Mouse (Mus musculus) liver, embryonic 12.5 days (tissue): ENCODE data around the gene Pptc7. TPM values are rescaled to one million over a fixed set of nuclear protein-coding genes. Genes with fewer than 3 reads are reported as not detected.

ENCODE experiments used
- ATAC-seq: fragments of 200-750 bp; cut with Nextera tagmentation; 2 replicates; pipeline ENCODE4 v1.8.0; 2017; ENCODE audit warnings: moderate number of reproducible peaks, mild to moderate bottlenecking, moderate library complexity
- H3K27ac ChIP-seq: fragments of 300-500 bp; sonication (generic); 2 replicates; pipeline ENCODE4 v1.5.1; 2016; ENCODE audit warnings: mild to moderate bottlenecking
- H3K27me3 ChIP-seq: fragments of 300-500 bp; sonication (generic); replicated peaks from 2 replicates; pipeline ENCODE4 v1.6.1; 2016; ENCODE audit warnings: mild to moderate bottlenecking, moderate library complexity
- H3K36me3 ChIP-seq: fragments of 300-500 bp; sonication (generic); 2 replicates; pipeline ENCODE4 v1.6.1; 2016; ENCODE audit warnings: mild to moderate bottlenecking, moderate library complexity
- H3K4me1 ChIP-seq: fragments of 300-500 bp; sonication (generic); 2 replicates; pipeline ENCODE4 v1.6.1; 2016
- H3K4me2 ChIP-seq: fragments of 300-500 bp; sonication (generic); 2 replicates; pipeline ENCODE4 v1.6.1; 2016; ENCODE audit warnings: mild to moderate bottlenecking, moderate library complexity
- H3K4me3 ChIP-seq: fragments of 300-500 bp; sonication (generic); 2 replicates; pipeline ENCODE4 v1.5.1; 2016; ENCODE audit warnings: mild to moderate bottlenecking, moderate library complexity
- H3K9ac ChIP-seq: fragments of 300-500 bp; sonication (generic); 2 replicates; pipeline ENCODE4 v1.6.1; 2016; ENCODE audit warnings: mild to moderate bottlenecking, moderate library complexity
- H3K9me3 ChIP-seq: fragments of 300-500 bp; sonication (generic); replicated peaks from 2 replicates; pipeline ENCODE4 v1.6.1; 2016; ENCODE audit warnings: mild to moderate bottlenecking, moderate library complexity
- WGBS: fragments of 180-500 bp; shearing (Covaris S2); methylation state at CpG from one replicate; pipeline ENCODE4 v1.1.7; 2016; ENCODE audit not compliant: insufficient replicate concordance; 5-methylcytosine and 5-hydroxymethylcytosine counted together
- polyA plus RNA-seq: library from polyadenylated mRNA; unstranded; fragments of >200 nt; fragmentation: Nextera tagmentation; extraction: Ambion mirVana; gene quantifications from 2 replicates; pipeline ENCODE4 v1.2.1, GENCODE M21; 2016

Pptc7 gene
- polyA plus RNA-seq, 1 experiment from 2014 or later, result 6.8 TPM

DNA sequence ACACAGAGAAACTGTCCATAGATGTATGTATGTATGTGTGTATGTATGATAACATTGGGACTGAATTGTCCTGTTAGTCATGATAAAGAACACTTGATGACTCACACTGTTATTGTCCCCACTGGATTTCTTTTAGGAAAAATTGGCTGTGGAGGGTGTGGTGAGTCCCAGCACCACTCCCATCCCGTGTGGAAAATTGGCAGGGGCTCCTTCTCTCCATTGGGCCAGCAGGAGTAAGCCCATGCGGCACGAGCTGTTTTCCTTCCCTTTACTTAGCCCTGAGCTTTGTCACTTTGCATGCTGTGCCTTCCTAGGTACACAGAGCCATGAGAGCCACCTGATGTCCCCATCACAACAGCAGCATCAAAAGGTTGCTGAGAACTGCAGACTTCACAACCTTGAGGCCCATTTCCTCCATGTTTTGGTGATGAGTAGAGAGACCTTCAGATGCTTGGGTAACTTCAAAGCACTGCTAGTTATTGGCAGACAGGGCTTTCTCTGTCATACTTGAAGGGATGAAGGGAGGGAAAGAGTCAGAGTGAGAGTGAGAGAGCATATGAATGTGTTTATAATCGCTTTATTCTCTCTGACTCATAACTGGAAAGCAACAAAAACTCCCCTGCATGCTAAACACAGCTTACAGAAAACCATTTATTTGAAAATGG lies 4.1 kb downstream of the Pptc7 start:
- H3K36me3 ChIP-seq, result peaks cover 28% of the 10 kb centered on the region
- no peaks in the 10 kb centered on the region for H3K27me3 ChIP-seq
- H3K4me3 ChIP-seq, result no peak overlapping the region
- H3K4me1 ChIP-seq, result peaks cover 81% of the 10 kb centered on the region
- H3K27ac ChIP-seq, result no peak overlapping the region
- no peak overlapping the region for H3K4me2 ChIP-seq
- H3K9ac ChIP-seq, result no peak overlapping the region
- 81% methylated on average over 4 of the region's 4 CpGs for WGBS
- no peak for ATAC-seq
- H3K9me3 ChIP-seq, result no peaks in the 10 kb centered on the region

DNA sequence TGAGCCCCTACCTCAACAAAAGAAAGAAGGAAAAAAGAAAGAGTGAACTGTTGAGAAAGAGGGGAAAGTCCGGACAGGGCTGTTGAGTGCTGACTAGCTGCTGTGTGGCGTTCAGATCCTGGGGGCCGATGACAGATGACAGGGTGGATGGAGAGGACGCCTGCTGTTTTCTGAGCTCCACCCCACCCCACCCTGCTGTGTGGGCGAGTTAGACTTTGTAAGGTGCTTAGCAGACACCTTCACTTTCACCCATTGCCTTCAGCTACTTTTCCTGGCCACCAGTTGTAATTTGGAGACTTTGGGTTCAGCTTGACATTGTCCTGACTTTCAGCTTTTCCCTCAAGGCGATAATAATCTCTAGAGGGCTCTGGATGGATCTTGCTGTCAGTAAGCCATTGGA lies 7.0 kb downstream of the Pptc7 start:
- H3K27me3 ChIP-seq, result no peaks in the 10 kb centered on the region
- WGBS, result 29% methylated on average over 6 of the region's 6 CpGs
- peak; percentile 89 for ATAC-seq
- peak overlapping the region; percentile 64 for H3K4me2 ChIP-seq
- no peaks in the 10 kb centered on the region for H3K9me3 ChIP-seq
- peak overlapping the region; percentile 12; the same call in 1 of the 2 replicates for H3K4me3 ChIP-seq
- H3K27ac ChIP-seq, result peak overlapping the region; percentile 75
- H3K36me3 ChIP-seq, result peaks cover 28% of the 10 kb centered on the region
- peaks cover 72% of the 10 kb centered on the region for H3K4me1 ChIP-seq
- peak overlapping the region; percentile 50 for H3K9ac ChIP-seq

- Histone ChIP-seq H3K9ac (peak overlapping the region; percentile 50; the same call in 1 of the 2 replicates), H3K27ac (peak overlapping the region; percentile 75), H3K4me3 (peak overlapping the region; percentile 12; the same call in 1 of the 2 replicates), H3K4me2 (peak overlapping the region; percentile 64), H3K36me3 (peaks cover 28% of the 10 kb centered on the region), H3K9me3 (no peaks in the 10 kb centered on the region), H3K4me1 (peaks cover 66% of the 10 kb centered on the region), H3K27me3 (no peaks in the 10 kb centered on the region)
- WGBS, result 59% methylated on average over 17 of the region's 17 CpGs
- no peak for ATAC-seq
These were observed 7.6 kb downstream of the Pptc7 start for GRCm38 (mm10) chr5:122291553-122292339.

DNA sequence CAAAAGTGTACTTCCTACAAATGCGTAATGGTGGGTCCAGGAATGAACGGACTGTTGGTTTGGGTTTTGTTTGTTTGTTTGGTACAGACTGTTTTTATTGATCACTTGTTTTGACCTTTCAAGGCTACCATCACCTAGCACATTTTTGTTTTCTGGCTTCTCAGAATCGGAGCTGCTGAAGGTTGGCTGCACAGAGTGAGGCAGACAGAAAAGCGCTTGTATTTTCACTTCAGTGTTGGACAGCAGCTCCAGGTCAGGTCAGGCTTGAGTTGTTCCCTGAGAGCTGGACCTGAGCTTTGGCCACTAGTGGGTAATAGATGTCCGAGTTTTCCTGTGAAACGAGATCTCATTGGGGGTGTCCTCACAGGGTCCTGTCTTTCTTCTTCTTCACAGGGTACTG lies 9.0 kb downstream of the Pptc7 start:
- Histone ChIP-seq H3K9ac (no peak overlapping the region), H3K4me3 (no peak overlapping the region), H3K36me3 (peaks cover 20% of the 10 kb centered on the region), H3K4me1 (peaks cover 53% of the 10 kb centered on the region), H3K27ac (no peak overlapping the region), H3K4me2 (no peak overlapping the region), H3K9me3 (no peaks in the 10 kb centered on the region), H3K27me3 (no peaks in the 10 kb centered on the region)
- 83% methylated on average over 6 of the region's 6 CpGs for WGBS
- ATAC-seq, result no peak

DNA sequence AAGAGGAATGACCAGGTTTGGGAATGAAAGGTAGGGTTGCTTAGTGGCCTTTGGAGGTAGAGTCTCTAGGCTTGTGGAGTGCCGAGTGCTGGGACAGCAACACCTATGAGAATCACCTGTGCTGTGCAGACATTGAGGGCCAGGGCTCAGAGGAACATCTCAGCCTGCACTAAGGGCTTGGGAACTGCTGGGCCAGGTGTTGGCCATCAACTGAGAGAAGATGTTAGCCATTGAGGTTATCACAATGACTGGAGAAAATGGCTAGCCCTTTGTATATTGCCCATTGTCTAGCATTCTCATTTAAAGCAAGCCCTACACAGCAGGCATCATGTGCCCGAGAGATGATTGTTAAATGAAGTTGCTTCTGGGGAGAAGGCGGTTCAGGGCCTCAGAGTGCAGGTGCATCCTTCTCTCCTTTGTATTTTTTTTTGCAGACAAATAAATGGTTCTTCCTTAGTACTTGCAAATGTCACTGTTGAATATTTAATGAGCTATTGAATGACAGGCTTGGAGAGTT lies 10.1 kb downstream of the Pptc7 start:
- H3K9ac ChIP-seq, result no peak overlapping the region
- H3K27ac ChIP-seq, result no peak overlapping the region
- no peaks in the 10 kb centered on the region for H3K27me3 ChIP-seq
- WGBS, result 78% methylated on average over 3 of the region's 3 CpGs
- no peak for ATAC-seq
- H3K4me3 ChIP-seq, result no peak overlapping the region
- H3K9me3 ChIP-seq, result no peaks in the 10 kb centered on the region
- no peak overlapping the region for H3K4me2 ChIP-seq
- H3K36me3 ChIP-seq, result peaks cover 9% of the 10 kb centered on the region
- H3K4me1 ChIP-seq, result peaks cover 47% of the 10 kb centered on the region

- H3K9me3 ChIP-seq, result no peaks in the 10 kb centered on the region
- H3K4me2 ChIP-seq, result no peak overlapping the region
- ATAC-seq, result no peak
- 77% methylated on average over 14 of the region's 14 CpGs for WGBS
- no peaks in the 10 kb centered on the region for H3K27me3 ChIP-seq
- no peak overlapping the region for H3K4me3 ChIP-seq
- peaks cover 45% of the 10 kb centered on the region for H3K4me1 ChIP-seq
- H3K27ac ChIP-seq, result no peak overlapping the region
- H3K9ac ChIP-seq, result no peak overlapping the region
- 0 out of 2 replicates have a peak, but pooled peaks cover 6% of the 10 kb centered on the region for H3K36me3 ChIP-seq
These were observed 11.2 kb downstream of the Pptc7 start for GRCm38 (mm10) chr5:122295113-122295935.

DNA sequence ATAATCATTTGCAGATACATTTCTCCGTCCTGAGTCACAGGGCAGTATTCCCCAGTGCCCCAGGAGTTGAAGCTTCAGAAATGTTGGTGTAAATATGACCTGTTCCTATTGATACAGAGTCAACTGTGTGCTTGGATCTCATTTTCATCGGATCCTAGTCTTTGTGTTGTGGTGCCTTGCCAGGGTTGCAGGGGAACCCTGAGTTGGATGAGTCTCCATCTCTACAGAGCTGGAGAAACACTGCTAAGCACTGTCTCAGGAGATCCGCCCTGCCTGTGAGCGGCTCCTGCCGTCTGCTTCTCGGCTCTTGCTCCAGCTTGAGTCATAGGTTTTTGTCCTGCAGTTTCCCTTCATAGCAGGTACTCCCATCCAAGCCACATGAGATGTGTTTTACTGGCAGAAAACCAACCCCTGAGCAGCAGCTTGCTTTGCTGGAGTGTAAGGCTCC lies 15.9 kb downstream of the Pptc7 start:
- H3K9me3 ChIP-seq, result no peaks in the 10 kb centered on the region
- H3K4me2 ChIP-seq, result no peak overlapping the region
- no peaks in the 10 kb centered on the region for H3K27me3 ChIP-seq
- H3K9ac ChIP-seq, result no peak overlapping the region
- 86% methylated on average over 6 of the region's 6 CpGs for WGBS
- ATAC-seq, result no peak
- H3K4me1 ChIP-seq, result peaks cover 43% of the 10 kb centered on the region
- 0 out of 2 replicates have a peak, but pooled peaks cover 6% of the 10 kb centered on the region for H3K36me3 ChIP-seq
- H3K27ac ChIP-seq, result no peak overlapping the region
- no peak overlapping the region for H3K4me3 ChIP-seq

DNA sequence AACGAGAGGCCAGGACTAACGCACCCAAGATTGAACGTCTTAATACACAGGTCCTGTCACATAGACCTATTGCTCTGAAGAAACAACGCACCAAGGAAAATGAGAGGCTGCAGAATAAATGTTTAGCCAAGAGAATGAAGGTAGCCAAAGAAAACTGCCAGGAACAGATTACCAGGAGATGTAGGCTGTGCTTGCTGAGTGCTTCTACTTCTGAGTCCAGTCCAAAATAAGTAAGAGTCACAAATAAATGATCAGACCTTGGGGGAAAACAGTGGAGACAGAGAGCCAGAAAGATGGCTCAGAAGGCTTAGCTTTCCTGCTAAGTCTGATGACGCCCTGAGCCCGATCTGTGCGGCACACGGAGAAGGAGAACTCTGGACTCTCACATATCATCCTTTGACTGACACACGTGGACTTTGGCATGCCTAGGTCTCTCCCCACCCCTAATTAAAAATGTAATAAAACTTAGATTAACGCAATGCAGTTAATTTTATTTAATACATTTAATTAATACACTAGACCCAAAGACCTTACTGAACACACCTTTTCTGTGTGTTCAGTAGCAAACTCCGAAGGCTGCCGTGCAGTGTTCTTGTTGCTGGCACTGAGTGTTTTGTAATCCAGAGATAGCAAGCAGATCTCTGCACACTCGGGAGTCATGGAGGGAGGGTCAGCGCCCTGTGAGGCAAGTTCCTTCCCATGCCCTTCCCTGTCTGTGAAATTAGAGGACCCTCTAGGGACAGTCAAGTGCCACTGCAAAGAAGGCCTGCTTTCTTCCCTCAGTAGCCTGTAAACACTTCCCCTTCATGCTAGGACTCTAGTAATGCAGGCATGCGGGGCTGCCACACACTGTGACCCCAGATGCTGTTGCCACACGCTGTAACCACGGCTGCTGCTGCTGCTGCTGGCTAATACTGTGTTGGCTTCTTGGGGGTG lies 18.9 kb downstream of the Pptc7 start:
- Histone ChIP-seq H3K4me2 (no peak overlapping the region), H3K27me3 (no peaks in the 10 kb centered on the region), H3K36me3 (peaks cover 14% of the 10 kb centered on the region), H3K4me1 (peaks cover 46% of the 10 kb centered on the region), H3K4me3 (no peak overlapping the region), H3K9me3 (no peaks in the 10 kb centered on the region), H3K9ac (no peak overlapping the region), H3K27ac (no peak overlapping the region)
- 54% methylated on average over 17 of the region's 17 CpGs for WGBS
- ATAC-seq, result no peak; the same call in 1 of the 2 replicates

DNA sequence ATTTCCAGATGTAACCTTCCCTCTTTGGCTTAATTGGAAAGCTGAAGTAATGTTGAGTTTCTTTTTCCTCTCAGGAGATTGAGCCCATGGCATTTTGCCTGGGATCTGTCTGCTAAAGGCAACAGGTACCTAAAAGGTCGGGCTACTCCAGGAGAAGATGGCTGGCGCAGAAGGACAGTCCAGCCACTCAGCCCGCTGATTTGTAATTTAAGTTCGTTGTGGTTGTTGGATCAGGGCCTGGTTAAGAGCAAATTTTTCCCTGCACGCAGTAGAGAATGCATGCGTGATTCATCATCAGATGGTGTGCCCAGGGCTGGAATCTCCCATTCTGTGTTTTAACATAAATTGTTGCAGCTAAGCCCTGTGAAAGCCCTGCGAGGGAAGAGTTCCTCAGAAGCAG lies 19.8 kb downstream of the Pptc7 start:
- no peak for ATAC-seq
- H3K27ac ChIP-seq, result no peak overlapping the region
- H3K9me3 ChIP-seq, result no peaks in the 10 kb centered on the region
- H3K9ac ChIP-seq, result no peak overlapping the region
- no peaks in the 10 kb centered on the region for H3K27me3 ChIP-seq
- WGBS, result 82% methylated on average over 7 of the region's 7 CpGs
- peaks cover 42% of the 10 kb centered on the region for H3K4me1 ChIP-seq
- H3K4me3 ChIP-seq, result no peak overlapping the region
- peaks cover 21% of the 10 kb centered on the region for H3K36me3 ChIP-seq
- H3K4me2 ChIP-seq, result no peak overlapping the region

DNA sequence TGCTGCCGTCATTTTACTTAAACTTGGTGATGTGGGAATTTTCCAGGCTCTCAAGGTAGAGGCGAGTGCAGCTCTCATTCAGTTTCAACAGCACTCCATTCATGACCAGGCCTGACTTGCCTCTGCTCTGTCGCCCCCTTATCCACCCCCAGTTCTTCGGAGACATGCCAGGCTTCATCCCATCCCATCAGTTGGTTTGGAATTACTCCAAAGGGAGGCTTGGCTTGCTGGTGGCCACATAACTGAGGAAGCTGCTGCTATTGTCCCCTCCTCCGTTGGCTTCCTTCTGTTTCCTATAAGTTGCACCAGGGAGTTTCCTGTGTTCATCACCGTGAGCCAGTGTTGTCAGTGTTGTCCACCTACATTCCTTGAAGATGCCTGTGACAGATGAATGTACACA lies 20.4 kb downstream of the Pptc7 start:
- H3K9ac ChIP-seq, result no peak overlapping the region
- ATAC-seq, result no peak
- H3K4me3 ChIP-seq, result no peak overlapping the region
- no peaks in the 10 kb centered on the region for H3K27me3 ChIP-seq
- no peaks in the 10 kb centered on the region for H3K9me3 ChIP-seq
- peaks cover 42% of the 10 kb centered on the region for H3K4me1 ChIP-seq
- H3K36me3 ChIP-seq, result peaks cover 24% of the 10 kb centered on the region
- WGBS, result 67% methylated on average over 6 of the region's 6 CpGs
- H3K4me2 ChIP-seq, result no peak overlapping the region
- no peak overlapping the region for H3K27ac ChIP-seq

- H3K4me2 ChIP-seq, result no peak overlapping the region
- no peak for ATAC-seq
- H3K27ac ChIP-seq, result no peak overlapping the region
- no peaks in the 10 kb centered on the region for H3K9me3 ChIP-seq
- H3K27me3 ChIP-seq, result no peaks in the 10 kb centered on the region
- H3K36me3 ChIP-seq, result peaks cover 22% of the 10 kb centered on the region
- H3K4me1 ChIP-seq, result peaks cover 42% of the 10 kb centered on the region
- H3K9ac ChIP-seq, result no peak overlapping the region
- WGBS, result 77% methylated on average over 7 of the region's 7 CpGs
- H3K4me3 ChIP-seq, result no peak overlapping the region
These were observed 21.3 kb downstream of the Pptc7 start for GRCm38 (mm10) chr5:122305472-122305871.
